Mouse (Mus musculus) cerebellum, adult 8-10 months (tissue): ENCODE measurements around the gene Olfr564.

Source experiments
- DNase-seq: peaks from one replicate; pipeline ENCODE4 v3.0.0; 2022

Olfr564 gene

GRCm38 (mm10) chr7:102803180-102803579 lies at the start of gene Olfr564:
Olfr564 (plus strand) TSS chr7:102803480.
- no peak for DNase-seq

GRCm38 (mm10) chr7:102759266-102759665 lies 44.0 kb upstream of the Olfr564 start, which contains the start of the genes Olfr560 and Olfr78:
Olfr560 (minus strand) TSS chr7:102759366.
Olfr78 (minus strand) TSS chr7:102759471.
- no peak for DNase-seq

- no peak for DNase-seq
These were observed 32.4 kb upstream of the Olfr564 start, which contains the start of gene Olfr561 for GRCm38 (mm10) chr7:102770921-102771320. Olfr561 (plus strand) TSS chr7:102771221.
